Mouse (Mus musculus): ENCODE results near the gene Prkn.

Gene Prkn

DNA sequence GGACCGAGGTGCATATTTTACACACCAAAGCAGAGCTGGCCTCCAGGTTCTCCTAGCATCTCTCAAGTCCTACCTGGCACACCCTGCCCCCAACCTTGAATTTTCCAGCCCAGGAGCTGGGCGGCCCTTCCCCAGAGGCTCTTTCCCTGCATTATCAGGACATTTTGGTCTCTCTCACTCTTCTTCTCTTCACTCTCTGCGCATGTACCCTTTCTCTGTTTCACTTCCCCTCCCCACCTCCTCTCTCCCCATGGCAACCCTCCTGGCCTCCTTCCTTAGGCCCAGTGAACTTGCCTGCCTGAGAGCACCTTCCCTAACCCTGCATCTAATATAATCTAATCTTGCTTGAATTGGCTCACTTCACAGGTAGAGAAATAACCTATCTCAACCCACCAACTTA is 996.9 kb downstream of the Prkn start:
- DNase-seq (ENCODE audit: low read depth, low spot score): no peak

DNA sequence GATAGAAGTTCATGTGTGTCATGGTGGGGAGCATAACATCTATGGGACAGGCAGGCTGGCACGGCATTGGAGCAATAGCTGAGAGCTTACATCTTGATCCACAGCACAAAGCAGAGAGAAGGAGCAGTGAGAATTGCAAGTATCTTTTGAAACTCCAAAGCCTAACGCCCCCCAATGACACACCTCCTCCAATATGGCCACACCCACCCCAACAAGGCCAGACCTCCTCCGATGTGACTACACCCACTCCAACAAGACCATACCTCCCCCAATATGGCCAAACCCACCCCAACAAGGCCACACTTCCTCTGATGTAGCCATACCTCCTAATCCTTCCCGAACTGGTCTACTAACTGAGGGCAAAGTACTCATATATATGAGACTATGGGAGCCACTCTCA is 1004.3 kb downstream of the Prkn start:
- DNase-seq (ENCODE audit: low read depth, low spot score): no peak

DNA sequence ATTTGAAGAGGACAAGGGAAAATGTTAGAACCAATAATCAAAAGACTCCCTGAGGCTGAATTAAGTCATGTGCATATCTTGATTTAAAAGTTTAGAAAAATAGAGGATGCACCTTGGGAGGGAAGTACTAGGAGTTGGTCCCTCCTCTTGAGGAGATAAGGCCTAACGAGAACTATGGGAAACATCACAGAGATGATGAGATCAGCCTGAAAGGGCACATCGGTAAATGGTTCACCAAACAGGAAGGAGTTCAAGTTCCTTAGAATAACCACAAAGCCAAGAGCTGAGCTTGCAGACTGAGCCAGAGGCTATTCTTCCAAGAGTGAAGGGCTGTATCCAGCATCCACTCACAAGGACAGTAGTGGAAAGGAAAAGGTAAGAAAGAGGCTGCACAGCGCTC is 1004.8 kb downstream of the Prkn start:
- DNase-seq (ENCODE audit: low read depth, low spot score): no peak

DNA sequence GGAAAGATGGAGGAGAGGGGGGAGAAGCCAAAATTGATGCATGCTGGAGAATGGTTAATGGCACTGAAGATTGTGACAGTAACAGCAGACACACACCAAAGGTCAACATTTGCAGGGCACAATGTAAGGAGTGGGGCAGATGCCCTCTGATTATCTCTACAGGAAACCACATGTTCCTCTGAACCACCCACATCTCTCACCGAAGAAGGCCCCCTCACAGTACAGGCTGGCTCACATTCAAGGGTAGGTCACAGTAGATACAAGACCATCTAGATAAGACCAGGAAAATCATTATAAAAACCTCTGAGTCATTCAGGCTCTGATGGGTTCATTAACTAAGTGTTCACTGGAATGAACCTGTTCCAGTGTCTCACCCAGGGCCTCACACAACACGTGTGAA is 1005.3 kb downstream of the Prkn start:
- no peak for DNase-seq (ENCODE audit: low read depth, low spot score)

DNA sequence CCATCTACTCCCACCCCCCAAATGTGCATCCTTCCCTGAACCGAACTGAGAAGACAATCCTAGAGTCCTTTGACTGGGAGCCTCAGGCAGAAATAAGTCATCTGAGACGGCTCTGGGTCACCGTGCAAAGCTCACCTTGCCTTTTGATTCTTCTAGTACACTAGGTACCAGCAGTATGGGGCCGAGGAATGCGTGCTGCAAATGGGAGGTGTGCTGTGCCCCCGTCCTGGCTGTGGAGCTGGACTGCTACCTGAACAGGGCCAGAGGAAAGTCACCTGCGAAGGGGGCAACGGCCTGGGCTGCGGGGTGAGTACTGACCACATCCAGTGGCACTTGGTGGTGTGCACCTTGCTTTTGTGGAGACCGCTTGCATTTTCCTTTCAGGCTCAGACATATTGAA is 1014.4 kb downstream of the Prkn start:
- no peak for DNase-seq (ENCODE audit: low read depth, low spot score)

DNA sequence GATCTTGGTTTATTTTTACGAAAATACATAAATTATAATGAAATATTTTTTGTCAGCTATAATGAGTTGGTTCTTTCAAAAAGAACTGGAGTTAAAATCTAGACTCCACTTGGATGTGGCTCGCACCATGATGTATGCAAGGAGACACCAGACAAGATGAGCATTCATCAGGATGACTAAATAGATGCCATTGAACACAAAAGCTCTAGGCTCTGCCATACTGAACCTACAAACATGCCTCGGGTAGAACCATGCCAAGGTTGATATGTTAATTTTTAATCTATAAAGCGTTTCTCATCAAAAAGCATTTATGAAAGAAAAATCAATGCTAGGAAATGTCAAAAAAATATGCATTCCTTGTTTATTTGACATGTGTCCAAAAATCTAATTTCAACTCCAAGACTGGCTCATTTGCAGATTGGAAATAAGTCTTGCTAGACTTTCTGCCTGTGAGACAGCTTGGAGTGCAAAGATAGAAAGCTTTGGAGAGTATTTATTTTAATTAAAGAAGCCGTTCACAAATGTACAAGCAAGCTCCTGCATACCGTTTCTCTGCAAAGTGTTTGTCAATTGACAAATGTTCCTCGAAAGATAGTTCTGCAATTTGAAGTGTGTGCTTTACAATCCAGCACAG is 1018.7 kb downstream of the Prkn start:
- no peak for DNase-seq (ENCODE audit: low read depth, low spot score)

DNA sequence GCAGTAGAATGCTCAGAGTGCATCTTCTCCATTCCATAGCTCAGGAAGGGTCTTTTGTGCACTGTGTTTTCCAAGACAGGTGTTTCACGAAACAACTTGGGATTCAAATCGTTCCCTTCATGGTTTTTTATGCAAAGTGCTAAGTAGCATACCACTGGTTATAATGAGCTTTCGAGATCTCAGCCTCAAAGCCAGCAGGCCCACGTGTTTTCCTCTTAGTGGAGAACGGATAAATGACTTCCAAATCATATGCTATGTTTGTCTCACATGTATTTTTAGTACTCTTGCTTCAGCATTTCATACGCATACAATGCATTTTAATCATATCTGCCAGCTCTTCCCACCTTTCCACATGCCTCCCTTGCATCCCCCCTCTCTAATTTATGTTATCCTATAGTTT is 1021.0 kb downstream of the Prkn start:
- DNase-seq (ENCODE audit: low read depth, low spot score): no peak

DNA sequence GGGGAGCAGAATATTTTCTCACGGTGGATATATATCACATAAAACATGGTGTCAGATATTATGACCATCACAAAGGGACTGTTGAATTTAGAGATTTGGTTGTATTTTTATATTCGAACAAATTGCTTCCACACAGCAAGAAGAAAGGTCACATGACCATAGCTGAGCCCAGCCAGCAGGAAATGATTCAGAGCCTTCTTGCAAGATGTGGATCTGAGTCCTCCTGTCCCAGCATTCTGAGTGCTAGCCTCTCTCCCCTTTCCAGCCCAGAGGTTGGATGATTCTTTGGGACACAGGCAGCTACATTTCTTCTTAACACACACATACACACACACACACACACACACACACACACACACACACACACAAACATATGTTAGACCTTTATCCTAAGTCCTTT is 1022.2 kb downstream of the Prkn start:
- peak; percentile 56 for DNase-seq (ENCODE audit: low read depth, low spot score)

DNA sequence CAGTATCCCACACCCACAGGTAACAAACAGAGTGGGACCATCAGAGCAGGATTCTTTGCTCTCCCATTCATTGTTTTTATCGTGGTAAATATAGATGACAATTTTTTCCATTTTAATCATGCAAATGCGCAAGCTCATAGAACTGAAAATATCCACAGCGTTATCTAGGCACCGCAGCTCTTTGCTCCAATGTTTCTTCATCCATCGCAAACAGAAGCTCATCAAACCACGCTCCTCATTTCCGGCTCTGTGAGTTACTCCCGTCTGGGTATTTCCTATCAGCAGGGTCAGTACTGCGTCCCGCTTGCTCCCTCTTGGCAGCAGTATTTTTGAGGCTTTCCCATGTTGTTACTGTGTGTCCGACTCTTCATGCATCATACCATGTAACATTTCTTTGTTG is 1022.8 kb downstream of the Prkn start:
- no peak for DNase-seq (ENCODE audit: low read depth, low spot score)

DNA sequence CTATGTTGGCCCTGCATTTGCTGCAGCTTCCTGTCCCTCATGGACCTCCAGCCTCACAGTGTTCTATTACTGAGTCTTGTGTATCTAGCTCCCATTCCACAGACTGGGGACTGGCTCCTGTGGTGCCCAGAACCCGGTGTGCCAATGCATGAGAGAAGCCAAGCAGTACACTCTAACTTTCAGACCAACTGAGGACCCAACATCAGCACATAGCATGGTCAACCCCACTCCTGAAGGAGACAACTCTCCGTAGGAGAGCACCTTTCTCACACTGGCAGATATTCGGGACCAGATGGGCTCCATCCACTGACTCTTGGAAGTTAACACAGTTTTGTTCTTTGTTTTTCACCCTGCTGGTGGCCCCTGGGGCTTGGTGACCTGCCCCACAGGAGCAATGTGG is 1026.0 kb downstream of the Prkn start:
- no peak for DNase-seq (ENCODE audit: low read depth, low spot score)

DNA sequence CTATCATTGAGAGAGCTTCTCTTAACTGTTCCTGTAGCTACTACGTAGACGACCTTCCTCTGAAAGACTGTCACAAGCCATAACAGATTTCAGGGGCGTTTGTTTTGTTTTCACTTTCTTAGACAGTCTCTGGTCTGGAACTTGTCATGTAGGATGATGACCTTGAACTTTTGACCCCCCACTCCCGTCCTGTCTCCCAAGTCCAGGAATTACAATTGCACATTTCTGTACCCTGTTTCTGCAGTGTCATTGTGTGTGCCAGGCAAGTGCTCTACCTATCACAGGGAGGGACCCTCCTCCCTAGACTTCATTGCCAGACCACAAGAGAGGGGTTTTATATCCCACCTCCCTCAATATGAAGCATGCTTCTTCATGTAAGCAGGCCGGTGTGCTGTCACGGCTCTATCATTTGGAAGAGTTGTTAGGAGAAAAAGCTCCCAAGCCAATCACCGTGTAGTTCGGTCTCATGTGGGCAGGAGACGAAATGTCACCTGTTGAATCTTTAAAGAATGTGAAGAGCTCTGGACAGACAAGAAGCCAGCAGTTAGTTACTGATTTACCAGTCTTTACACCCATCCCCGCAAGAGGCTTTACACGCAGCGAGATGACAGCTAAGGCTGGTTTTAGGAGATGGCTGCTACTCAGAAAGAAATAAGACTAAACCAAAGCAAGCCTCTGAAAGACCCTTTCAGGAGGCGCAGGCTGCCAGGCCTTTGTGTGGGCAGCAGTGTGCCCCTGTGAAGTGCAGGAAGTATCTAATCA is 1027.3 kb downstream of the Prkn start:
- DNase-seq (ENCODE audit: low read depth, low spot score): no peak

DNA sequence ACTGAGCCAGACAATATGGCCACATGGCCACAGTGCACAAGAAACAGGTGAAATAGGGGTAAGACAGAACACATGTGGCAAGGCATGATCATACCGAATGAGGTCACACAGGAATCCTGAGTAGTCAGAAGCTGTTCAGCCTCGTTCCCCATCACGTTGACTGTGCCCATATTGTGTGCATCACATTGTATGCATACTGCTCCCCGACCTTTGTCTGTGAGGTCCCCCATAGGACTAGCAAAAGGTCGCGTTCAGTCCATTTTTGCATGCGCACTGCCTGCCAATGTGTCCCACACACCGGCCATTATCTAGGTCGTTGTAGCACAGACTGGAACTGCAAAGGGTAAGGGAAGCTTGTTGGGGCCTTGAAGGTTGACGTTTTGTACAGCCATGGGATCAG is 1030.4 kb downstream of the Prkn start:
- DNase-seq (ENCODE audit: low read depth, low spot score): no peak

DNA sequence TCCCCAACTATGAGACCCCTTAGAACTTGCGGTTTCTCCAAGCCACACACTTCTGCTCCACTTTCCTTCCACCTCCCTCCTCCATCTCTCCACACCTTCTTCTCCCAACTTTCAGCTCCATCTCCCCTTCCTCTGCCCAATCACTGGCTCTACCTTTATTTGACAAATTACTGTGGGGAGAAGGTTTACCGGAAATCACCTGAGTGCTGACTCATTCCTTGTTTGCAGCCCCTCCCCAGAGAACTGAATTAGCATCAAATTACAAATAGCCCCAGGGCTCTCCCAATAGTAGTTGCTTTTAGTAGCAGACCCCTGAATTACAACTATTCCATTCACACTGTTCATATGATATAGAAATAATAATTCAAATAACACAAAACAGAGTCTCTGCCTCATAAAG is 1036.1 kb downstream of the Prkn start:
- DNase-seq (ENCODE audit: low read depth, low spot score): no peak

DNA sequence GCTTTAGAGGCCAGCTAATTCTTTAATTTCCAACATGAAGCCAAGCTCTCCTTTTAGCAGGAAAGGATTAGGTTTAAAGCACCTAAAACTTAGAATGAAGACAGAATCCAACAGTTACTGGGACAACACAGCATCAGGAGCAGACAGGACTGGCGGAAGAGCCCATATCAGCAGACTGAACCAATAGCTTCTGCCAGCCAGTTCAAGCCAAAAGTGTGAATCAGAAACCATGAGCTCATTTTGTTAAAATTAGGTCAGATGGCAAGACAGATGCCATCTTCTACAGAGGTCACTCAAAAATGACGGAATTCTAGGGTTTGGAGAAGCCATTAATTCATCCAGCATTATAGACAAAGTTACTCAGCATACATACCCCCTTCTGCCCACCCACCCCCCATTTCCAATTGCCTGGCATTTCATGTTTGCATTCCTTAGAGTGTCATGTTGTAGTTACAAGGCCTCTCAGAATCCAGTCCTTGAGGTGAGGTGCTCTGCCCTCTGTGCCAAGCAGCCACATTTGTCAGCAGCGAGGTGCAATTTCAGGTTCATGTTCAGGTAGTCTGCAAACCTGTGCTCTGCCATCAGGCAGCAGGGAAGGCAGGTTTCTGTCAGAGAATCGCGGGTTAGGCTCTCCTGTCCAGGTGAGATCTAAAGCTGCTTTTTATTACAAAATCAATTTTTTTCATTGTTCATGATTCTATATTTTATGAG is 1041.1 kb downstream of the Prkn start:
- no peak for DNase-seq (ENCODE audit: low read depth, low spot score)

DNA sequence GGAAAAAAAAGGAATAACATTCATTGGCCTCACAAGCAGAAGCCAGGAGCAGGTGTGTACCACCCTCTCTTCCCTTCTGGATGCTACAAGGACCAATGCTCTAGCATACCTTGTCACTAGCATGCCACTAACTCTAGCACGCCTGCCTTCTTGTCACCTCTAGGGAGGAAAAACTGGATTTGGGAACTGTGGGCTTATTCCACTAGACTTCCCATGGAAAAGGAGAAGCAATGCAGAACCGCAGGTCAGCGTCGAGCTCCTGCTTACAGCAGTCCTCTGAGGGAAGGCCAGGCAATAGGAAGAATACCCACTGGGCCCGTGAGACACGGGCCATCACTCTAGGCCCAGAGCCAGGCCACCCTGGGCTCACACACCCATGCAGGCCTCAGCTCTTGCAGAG is 1045.4 kb downstream of the Prkn start:
- DNase-seq (ENCODE audit: low read depth, low spot score): no peak

DNA sequence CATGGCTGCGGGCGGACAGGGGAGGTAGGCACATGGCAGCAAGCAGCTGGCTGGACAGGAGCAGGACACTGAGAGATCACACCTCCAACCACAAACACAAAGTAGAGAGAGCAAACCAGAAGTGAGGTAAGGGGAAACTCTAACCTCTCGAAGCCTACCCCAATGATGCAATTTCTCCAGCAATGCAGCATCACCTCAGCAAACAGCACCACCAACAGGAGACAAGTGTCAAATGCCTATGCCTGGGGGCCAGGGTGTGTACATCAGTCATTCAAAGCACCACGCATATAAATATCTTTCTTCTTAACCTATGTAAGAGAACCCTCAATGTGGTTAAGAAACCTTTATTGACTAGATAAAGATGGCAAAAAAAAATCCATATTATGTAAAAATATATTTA is 1046.8 kb downstream of the Prkn start:
- no peak for DNase-seq (ENCODE audit: low read depth, low spot score)

DNA sequence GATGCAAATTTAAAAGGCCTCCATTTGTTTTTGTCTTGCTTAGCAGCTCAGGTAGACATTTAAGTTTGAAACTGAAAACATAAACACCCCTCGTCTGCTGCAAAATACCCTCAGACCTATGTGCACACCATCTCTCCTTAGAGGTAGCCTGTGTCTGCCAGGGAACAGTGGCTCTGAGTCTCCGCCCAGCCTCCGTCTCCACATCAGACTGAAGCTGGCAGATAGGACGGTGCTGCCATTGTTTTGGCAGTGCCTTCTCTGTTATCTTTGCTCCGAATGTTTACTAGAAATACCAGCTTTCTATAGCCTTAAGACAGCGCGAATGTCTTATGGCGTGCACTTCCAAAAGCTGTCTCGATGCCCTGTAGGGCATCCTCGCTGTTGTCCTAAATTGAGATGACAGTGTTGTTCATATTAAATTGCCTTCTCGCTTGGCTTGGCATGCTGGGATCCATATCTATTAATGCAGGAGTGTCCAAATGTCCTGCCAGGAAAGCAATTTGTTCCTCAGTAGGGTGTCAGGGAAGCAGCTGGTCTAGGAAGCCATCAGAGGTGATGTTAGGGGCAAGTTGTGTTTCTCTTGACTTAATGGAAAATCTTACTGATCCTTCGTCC is 1047.5 kb downstream of the Prkn start:
- DNase-seq (ENCODE audit: low read depth, low spot score): no peak

DNA sequence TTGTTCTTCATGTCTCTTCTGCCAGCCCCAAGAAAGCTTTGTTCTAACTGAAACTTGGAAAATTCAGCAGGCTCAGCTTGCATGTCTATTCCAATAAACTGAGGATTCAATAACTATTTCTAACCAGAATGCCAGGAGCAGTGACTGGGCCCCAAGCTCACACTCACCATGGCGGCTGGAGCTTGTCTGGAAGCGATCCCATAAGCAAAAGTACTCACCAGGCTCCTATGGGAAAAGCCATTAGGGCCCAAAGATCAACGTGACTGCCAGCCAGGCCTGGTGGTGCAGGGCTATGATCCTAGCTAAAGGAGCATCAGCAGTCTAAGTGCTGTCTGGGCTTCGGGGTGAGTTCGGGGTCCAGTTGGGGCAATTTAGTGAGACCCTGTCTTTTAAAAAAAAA is 1048.6 kb downstream of the Prkn start:
- no peak for DNase-seq (ENCODE audit: low read depth, low spot score)

DNA sequence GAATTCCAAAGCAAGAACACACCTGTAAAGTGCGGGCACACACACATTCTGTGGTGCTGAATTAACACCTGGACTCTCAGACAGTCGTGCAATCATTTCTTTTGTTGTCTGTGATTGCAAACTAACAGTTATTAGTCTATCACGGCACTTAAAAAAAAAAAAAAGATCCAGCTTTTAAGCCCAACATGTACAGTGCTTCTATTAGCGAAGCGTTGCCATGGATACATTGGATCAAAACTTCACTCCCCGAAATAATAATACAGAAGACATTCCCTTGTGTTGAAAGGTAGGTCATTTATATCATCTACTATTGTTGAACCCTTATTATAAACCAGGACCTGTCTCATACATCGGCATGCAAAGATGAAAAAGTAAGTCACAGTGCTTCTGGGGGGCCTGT is 1060.1 kb downstream of the Prkn start:
- DNase-seq (ENCODE audit: low read depth, low spot score): no peak

DNA sequence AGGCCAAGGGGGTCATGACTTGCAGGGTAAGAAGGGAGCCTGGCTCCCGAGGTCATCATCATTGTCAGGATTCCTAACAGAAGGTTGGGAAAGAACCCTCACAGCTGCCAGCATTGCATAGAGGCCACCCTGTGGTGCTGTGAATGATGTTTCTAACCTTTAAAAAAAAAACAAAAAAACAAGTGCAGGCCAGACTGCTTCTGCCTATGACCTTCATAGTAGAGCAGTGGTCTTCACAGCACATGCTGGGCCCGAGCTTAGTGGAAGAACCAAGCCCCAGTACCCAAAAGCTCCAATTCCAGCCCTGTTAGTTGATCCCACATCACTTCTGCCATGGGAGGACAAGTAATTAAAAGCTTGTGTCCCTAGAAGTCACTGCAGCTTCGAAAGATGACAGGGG is 1061.5 kb downstream of the Prkn start:
- DNase-seq (ENCODE audit: low read depth, low spot score): no peak

DNA sequence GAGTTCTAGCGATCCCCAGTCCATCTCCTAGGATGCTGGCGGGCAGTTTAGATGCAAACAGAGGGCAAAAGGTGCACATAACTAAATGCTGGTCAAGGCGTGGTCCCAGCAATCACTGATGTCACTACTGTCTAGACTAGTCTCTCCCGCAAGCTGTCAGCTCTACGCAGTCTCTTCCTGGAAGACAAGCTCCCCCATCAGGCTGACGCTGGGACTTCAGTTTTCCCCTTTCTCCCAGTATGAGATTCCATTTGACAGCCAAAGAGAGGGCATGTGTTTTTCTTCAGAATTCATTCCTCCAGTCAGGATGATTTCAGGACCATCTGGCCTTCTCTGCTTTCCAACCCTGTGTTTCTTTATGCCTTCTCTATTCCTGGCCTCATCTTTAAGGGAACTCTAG is 1062.8 kb downstream of the Prkn start:
- DNase-seq (ENCODE audit: low read depth, low spot score): no peak

DNA sequence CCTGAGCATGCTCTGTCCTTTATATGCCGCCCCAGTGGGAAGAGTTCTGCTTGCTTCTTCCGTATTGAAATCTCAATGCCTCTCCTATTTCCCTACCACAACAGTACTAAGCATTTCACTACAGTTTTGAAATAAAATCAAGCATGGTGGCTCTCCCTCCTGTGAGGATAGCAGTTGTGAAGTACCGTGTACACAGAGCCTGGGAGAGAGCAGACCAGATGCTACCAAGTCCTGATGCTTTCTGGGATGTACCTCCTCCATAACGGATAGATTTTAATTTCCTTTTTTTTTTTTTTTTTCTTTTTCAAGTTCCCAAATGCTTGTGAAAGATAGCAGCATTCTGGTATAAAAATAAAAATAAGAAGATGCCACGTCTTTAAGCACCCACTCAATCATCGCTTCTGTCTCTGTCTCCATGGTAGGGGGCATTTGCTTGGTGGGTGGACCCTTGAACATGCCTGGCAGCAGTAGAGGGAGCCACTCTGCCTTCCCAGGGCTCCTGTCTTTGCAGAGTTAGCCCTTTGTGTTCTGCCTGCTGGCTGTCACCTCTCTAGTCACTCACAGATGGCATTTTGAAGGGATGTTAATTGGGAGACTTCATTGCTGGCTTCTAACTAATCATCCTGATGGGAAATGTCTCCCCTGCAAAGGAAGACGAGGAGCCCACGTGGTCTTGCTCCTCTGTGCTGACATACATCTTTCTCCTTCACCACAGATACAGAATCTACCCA is 1070.6 kb downstream of the Prkn start:
- DNase-seq (ENCODE audit: low read depth, low spot score): no peak
